Mouse (Mus musculus) frontal cortex, adult (tissue): ENCODE measurements around the gene Casr.

Source experiments
- ATAC-seq: cut with Nextera tagmentation; 2 replicates; pipeline ENCODE4 v1.9.2; 2017; ENCODE audit warnings: mild to moderate bottlenecking, moderate library complexity, mixed read lengths; ENCODE audit not compliant: low TSS enrichment

Casr gene

GRCm38 (mm10) chr16:36561386-36562338 lies at the start of gene Casr:
TSS of gene Casr (minus strand) at chr16:36562141.
- no peak for ATAC-seq

GRCm38 (mm10) chr16:36602632-36603031 lies 40.7 kb upstream of the Casr start:
- ATAC-seq, result no peak

- ATAC-seq, result no peak
Measured at GRCm38 (mm10) chr16:36598265-36598664, 36.3 kb upstream of the Casr start.

- no peak for ATAC-seq
Measured at GRCm38 (mm10) chr16:36596671-36597410, 34.9 kb upstream of the Casr start.

GRCm38 (mm10) chr16:36589898-36590297 lies 28.0 kb upstream of the Casr start:
- ATAC-seq, result no peak

- ATAC-seq, result no peak
Measured at GRCm38 (mm10) chr16:36587971-36588370, 26.0 kb upstream of the Casr start.

- ATAC-seq, result no peak
Measured at GRCm38 (mm10) chr16:36582073-36582472, 20.1 kb upstream of the Casr start.

- peak; percentile 62; the same call in 1 of the 2 replicates for ATAC-seq
Measured at GRCm38 (mm10) chr16:36571942-36572341, 10.0 kb upstream of the Casr start.

GRCm38 (mm10) chr16:36559573-36559972 lies 2.4 kb downstream of the Casr start:
- ATAC-seq, result no peak

GRCm38 (mm10) chr16:36555672-36556165 lies 6.2 kb downstream of the Casr start:
- no peak for ATAC-seq

GRCm38 (mm10) chr16:36553624-36554023 lies 8.3 kb downstream of the Casr start:
- ATAC-seq, result no peak

- no peak for ATAC-seq
Measured at GRCm38 (mm10) chr16:36545333-36545732, 16.6 kb downstream of the Casr start.

- no peak for ATAC-seq
Measured at GRCm38 (mm10) chr16:36543091-36543490, 18.9 kb downstream of the Casr start.

GRCm38 (mm10) chr16:36540834-36541233 lies 21.1 kb downstream of the Casr start:
- ATAC-seq, result no peak

GRCm38 (mm10) chr16:36532981-36533687 lies 28.8 kb downstream of the Casr start:
- ATAC-seq, result no peak

- ATAC-seq, result no peak
Measured at GRCm38 (mm10) chr16:36532046-36532445, 29.9 kb downstream of the Casr start.

GRCm38 (mm10) chr16:36531630-36532029 lies 30.3 kb downstream of the Casr start:
- ATAC-seq, result no peak

GRCm38 (mm10) chr16:36530566-36531552 lies 31.1 kb downstream of the Casr start:
- ATAC-seq, result peak; percentile 79

GRCm38 (mm10) chr16:36528822-36529221 lies 33.1 kb downstream of the Casr start:
- ATAC-seq, result no peak

- no peak for ATAC-seq
Measured at GRCm38 (mm10) chr16:36526596-36527282, 35.2 kb downstream of the Casr start.
